Mouse (Mus musculus): ENCODE measurements around the gene Fam114a1.

- no peak for TF ChIP-seq POLR2A (IDR thresholded peaks at IDR 0.05; ENCODE audit: low read depth, low read length)
- TF ChIP-seq CTCF (IDR thresholded peaks at IDR 0.05; ENCODE audit: extremely low read depth, insufficient read length, insufficient replicate concordance, low read depth, low read length), result no peak
Measured at GRCm38 (mm10) chr5:65015508-65015907, 45.6 kb downstream of the Fam114a1 start.
